Mouse (Mus musculus) CD4-positive helper T cell, adult 2 months (primary cell): Measurements from ENCODE around the gene Ndc1.
"Not testable (repeated sequence)": the region's sequence is repeated elsewhere in the genome, so short reads cannot be mapped to it uniquely, and the experiment has no call there.

Experiments
- DNase-seq: peaks from one replicate; pipeline ENCODE4 v3.0.0-alpha.2; 2012; ENCODE audit warnings: low read depth, missing footprints, low spot score

Gene Ndc1

GRCm38 (mm10) chr4:107364190-107364639 lies 3.4 kb upstream of the Ndc1 start:
- no peak for DNase-seq

- DNase-seq = not testable (repeated sequence)
Measured at GRCm38 (mm10) chr4:107366408-107366807, 1.2 kb upstream of the Ndc1 start.

DNA sequence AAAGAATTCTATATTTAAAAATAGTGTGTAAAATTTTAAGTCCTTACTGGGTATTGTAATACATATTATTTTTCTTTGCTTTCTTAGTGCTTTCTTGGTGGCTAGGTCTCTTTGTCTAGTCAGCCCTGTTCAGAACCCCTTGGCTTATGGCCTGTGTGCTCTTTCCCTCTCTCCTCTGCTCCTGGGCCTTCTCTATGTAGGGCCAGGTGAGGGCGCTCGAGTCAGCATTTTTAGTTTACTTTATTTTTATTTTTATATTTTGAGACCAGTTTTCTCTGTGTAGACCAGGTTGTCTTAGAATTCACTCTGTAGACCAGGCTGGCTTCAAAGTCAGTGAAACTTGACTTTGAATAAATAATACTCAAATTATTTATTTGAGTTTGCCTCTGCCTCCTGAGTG lies 4.7 kb downstream of the Ndc1 start:
- no peak for DNase-seq

- DNase-seq = no peak
Measured at GRCm38 (mm10) chr4:107374677-107375076, 7.1 kb downstream of the Ndc1 start.

DNA sequence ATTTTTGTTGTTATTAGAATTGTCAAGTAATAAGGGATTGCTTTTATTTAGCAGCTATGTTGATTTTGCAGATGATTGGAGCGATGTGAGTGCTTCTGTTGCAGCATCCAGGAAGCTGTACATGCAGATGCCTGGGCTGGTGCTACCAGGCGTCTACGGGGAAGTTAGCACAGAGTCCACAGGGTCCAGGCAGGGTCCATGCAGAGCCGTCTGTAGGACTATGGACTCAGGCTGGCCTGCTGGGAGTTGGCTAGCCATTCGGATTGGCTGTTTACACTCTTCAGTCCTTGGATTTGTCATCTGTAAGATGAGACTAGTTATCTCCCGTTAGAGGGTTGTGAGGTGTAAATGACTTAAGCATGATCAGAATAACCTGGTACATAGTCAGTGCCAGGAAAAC lies 11.4 kb downstream of the Ndc1 start:
- DNase-seq = no peak

DNA sequence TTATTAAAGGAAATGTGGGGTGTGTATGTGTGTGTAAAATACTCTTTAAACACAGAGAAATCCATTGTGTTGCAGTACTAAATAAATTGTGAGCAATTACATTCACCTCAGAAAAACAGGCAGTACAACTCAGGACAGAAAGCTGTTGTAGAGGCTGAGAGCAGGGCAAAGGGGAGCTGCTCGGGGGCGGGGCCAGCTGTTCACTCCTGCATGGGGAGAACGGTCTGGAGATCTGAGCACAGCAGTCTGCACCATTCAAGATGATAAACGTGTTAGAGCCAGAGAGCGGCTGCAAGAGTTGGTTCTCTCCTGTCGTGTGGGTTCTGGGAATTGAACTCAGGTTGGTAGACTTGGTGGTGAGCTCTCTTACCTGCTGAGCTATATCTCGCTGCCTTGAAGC lies 13.3 kb downstream of the Ndc1 start:
- DNase-seq = no peak

DNA sequence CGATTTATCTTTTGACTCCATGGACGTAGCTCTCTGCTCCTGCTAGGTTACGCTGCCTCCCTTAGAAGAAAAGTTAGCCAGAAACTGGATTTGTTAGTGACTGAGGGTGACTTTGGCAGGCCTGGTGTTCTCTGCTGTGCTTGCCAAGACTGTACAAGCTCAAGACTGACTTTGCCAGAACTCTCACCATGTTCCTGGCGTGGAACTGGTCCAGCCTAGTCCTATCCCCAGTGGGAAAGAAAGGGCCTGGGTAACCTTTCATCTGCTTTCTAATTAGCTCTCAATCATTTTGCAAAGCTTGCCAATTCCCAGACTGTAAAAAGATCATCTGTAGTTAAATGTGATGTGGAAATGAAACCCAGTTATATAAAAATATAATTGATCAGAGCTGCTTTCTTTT lies 19.5 kb downstream of the Ndc1 start:
- no peak for DNase-seq

DNA sequence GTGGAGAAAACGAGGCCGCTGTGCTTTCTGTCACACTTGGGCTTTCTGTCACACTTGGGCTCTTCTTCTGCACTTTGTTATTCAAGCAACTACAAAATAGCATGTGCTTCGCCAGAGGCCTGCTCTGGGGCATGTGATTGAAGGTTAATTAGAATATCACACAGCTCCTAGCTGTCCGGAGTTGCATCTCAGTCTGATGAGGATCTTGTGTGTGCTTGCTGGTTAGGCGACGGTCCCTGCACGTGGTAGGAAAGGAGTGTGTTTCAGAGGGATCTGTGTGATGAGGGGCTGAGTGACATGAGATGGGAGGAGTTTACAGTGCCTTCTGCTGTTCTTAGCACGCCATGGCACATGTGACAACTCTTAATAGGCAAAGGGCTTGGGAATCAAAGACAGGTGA lies 19.9 kb downstream of the Ndc1 start:
- DNase-seq = no peak

DNA sequence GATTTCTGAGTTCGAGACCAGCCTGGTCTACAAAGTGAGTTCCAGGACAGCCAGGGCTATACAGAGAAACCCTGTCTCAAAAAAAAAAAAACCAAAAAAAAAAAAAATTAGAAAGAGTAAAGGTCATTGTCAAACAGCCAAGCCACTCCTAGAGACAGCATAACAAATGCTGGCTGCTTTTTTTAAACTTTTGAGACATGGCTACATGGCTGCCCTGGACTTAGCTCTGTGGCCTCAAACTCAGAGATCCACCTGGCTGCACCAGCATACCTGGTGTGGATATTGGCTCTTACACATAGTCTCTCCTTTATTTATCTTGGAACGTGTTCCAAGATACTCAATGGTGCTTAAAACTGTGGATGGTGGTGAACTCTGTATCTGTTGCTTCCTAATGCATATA lies 20.7 kb downstream of the Ndc1 start:
- no peak for DNase-seq

- DNase-seq = no peak
Measured at GRCm38 (mm10) chr4:107389345-107389744, 21.8 kb downstream of the Ndc1 start.

DNA sequence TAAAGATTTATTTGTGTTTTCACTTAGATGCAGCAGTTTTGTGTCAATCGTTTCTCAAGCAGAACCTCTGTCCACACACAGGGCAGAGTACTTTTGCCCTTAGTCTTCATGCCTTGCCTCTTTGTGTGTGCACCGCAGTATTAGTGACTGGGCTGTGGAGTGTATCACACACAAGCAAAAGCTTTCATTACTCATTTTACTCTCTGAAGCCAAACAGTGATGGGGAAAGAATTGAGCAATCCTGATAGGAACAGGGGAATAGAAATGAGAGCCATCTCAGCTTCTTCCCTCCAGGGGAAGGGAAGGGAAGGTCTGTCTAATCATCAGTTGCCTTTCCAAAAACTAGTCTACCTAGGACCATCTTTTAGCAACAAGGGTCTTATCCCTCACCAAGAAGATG lies 26.2 kb downstream of the Ndc1 start:
- no peak for DNase-seq

DNA sequence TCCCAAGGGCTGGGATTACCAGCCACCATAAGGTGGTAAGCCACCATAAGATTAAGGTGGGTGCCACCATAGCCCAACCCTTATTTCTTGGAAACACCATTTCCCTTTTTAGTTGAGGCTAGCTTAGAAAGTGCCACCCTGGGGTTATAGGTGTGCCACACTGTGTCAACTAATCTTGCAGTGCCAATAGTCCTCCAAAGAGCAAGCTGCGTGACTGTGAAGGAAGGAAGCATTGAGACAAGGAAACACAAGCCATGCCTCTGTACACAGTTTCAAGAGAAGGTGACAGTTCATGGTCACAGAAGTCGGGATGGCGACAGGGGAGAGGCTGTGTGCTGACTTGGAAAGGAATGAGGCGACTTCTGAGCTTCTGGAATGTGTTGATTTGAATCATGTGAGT lies 52.6 kb downstream of the Ndc1 start:
- DNase-seq = no peak

DNA sequence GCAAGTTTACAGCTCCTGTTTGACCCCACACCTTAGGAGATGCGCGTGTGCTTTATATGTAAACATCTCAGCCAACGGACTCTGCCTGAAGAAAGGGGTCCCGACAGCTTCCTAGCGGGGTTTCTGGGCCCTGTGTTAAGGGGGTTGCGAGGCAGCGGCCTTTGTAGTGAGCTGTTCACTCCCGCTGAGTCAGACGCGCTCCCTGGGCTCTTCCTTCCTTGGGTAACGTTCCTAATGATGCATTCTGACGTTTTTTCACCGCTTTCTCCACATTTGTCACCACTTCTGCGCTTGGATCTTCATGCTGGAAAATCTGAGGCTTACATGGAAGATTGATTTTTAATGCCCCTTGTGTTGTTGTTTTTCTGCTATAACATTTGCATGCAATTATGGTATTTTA lies 54.1 kb downstream of the Ndc1 start:
- DNase-seq = no peak

GRCm38 (mm10) chr4:107422176-107422575 lies 54.6 kb downstream of the Ndc1 start:
- no peak for DNase-seq

DNA sequence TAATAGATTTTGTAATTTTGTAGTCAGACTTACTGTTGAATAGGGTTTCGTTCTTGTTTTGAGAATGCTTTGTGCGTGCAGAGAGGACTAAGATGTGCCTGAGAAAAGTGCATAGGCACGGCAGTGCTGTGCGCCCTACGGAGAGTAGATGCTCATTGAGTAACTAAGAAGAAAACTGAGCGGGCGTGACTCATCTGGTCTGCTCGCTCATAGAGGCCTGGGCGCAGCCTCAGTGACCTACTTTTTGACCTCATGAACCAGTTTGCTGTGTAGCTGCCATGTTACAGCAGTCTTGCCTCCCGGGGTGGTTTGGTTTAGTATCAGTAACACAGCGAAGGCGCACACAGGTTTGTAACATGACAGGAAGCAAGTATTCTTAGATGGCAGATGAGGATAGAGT lies 58.0 kb downstream of the Ndc1 start:
- DNase-seq = no peak

DNA sequence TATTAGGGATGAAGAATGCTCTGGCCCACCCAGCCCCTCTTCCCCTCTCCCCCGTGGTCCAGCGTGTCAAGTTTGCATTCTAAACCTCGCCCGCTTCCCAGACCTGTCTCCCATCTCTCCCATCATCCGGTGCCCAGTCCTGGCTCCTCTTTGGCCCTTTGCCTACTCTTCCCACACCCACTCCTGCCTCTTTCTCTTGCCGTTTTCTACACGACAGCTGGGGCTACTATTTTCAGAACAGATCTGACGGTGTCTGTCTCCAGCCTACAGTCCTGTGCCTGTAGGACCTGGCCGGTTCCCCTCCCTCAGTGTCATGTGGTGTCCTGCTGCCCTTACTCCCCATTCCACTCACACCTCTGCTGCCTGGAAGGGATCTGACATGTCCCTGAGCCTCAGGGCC lies 59.0 kb downstream of the Ndc1 start:
- DNase-seq = no peak

DNA sequence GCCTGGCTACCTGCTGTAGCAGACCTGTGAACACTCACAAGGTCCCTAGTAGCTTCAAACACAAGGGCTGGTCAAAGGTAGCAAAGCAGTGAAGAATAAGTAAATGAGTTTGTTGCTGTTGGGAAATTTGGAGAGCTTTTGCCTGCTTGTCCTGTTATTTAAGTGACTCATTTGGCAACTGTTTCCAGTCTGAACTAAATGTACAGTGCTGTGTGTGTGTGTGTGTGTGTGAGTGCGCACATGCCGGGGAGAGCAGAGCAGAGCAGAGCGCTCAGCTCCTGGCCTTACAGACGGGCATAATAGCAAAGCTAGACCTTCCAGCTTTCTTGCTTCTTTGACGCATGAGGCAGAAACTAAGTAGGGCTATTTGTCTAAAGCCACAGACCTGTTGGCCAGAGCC lies 65.1 kb downstream of the Ndc1 start:
- no peak for DNase-seq

DNA sequence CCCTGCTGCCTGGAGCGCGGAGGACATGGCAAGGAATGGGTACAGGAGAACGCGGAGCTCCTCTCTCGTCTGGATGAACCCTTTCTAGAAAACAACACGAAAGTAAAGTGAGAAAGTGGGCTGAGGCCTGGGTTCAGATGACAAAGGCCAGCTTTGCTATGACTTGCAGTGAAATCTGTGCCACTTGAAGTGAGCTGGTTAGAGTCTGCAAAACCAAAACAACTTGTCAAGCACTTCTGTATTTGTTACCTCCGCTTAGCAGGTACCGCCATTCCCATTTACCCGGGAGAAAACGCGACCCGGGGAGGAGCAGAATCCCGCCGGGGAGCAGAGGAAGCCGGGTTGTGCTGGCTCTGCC lies 66.4 kb downstream of the Ndc1 start:
- DNase-seq = no peak

DNA sequence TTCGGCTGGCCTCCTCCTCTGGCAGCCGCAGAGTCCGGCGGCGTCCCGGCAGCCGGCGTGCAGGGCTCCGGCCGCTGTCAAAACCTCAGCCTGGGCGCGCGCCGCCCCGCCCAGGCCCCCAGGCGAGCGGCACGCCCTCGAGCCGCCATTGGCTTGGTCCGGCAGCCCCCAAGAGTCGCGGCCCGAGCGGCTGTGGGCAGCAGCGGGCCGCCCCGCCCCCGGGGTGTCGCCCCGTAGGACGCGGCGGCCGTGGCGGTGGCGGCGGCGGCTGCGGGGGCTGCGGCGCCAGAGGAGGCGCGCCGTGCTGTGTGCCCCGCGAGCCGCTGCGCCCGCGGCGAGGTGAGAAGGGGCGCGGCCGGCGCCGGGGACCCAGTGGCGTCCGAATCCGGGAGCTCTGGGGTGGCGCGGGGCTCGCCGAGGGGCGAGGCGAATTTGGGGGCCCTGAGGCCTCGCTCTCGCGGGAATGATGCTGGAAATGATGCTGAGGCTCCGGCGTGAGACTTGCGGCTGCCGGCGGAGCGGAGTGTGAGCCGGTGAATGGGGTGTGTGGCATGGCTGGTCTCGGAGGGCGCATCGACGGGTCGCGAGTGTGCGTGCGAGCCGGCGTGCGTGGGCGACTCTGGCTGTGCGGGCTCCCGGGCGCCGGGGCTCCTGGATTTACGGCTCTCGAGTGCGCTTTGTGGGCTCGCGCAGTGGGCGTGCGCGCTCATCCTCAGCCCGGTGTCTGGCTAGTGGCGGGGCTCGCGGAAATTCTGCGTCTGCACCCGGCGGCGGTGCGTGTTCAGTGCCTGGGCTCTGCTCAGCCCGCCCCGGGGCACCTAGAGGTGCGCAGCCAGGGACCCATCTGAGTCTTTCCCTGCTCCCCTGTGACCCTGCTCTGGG lies 67.0 kb downstream of the Ndc1 start, which contains the start of gene Glis1:
Gene Glis1 (plus strand): TSS at position 236 of the 882 bp plus-strand sequence.
- DNase-seq = peak; percentile 10

- no peak for DNase-seq
Measured at GRCm38 (mm10) chr4:107435238-107435946, 67.8 kb downstream of the Ndc1 start.

- DNase-seq = no peak
Measured at GRCm38 (mm10) chr4:107436476-107436875, 68.9 kb downstream of the Ndc1 start.

GRCm38 (mm10) chr4:107438741-107439140 lies 71.2 kb downstream of the Ndc1 start:
- no peak for DNase-seq

DNA sequence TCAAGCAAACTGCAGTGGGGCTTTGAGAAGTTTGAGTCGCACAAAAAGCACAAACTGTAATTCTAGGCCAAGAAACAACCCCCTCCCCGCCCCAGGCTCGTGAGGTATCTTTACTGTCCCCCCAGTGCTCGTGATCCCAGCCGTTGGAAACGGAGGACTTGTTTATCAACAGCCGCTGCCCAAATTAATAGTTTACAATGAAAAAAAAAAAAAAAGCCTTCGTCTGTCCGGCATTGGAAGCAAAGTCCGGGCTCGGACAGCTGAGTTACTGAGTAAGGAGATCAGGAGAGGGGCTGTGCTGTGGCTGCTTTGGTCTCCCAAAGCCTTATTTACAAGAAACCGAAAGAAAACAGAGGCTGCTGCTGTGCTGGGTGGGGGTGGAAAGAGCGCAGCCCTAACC lies 72.7 kb downstream of the Ndc1 start:
- no peak for DNase-seq
